Mouse (Mus musculus) fibroblast of lung, adult 2 months (primary cell): ENCODE measurements around the gene Ccser2.

Source experiments
- DNase-seq: peaks from one replicate; pipeline ENCODE4 v3.0.0-alpha.2; 2011; ENCODE audit warnings: low read depth

Gene Ccser2

DNA sequence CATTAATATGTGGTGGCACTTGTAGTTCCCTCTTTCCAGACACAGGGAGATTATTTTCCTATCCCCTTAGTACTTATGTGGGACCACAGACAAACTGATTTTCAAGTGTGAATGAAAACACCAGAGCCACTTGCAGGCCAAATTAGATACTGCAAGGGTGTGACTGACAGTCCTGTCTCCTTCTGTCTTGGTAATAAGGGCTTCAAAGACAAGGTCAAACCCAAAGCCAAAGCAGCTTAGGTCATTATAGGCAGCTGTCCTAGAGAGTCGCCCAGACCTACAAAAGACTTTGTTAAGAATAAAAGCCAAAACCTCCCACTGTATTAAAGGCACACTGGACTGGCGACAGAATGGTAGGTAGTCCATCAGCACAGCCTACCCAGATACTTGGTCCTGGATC, 30.6 kb downstream of the Ccser2 start:
- DNase-seq, result no peak

DNA sequence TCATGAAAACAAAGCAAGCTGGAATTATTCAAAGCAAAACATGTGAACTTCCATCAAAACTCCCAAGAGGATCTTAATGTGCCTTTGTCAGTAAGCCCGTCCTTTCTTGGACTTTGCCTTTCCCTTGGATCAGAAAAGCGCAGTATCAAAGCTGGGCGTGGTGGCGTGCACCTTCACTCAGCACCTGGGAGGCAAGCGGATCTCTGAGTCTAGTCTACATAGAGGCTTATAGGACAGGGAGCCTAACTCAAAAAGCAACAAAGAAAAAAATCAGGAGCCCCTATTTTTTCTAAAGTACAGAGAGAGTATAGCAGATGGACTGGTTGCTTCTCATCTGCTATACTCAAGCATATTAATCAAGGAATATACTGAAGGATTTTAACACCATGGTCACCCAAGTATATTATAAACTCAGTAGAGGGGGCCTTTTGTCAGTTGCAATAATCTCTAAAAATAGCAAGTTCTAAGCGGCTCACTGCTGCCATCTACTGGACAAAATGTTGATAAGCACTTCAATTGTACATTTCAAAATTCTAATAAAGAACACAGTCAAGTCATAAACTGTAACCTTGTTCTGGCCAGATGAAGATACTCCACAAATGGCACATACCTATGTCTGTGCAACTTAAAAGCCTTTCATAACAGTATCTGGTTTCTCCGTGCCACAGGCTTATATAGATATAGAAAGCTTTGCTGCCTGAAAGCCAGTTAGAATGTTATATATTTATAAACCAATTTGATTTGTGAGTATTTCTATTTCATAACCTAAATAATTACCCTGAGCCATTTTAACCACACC, 31.3 kb downstream of the Ccser2 start:
- DNase-seq, result no peak

DNA sequence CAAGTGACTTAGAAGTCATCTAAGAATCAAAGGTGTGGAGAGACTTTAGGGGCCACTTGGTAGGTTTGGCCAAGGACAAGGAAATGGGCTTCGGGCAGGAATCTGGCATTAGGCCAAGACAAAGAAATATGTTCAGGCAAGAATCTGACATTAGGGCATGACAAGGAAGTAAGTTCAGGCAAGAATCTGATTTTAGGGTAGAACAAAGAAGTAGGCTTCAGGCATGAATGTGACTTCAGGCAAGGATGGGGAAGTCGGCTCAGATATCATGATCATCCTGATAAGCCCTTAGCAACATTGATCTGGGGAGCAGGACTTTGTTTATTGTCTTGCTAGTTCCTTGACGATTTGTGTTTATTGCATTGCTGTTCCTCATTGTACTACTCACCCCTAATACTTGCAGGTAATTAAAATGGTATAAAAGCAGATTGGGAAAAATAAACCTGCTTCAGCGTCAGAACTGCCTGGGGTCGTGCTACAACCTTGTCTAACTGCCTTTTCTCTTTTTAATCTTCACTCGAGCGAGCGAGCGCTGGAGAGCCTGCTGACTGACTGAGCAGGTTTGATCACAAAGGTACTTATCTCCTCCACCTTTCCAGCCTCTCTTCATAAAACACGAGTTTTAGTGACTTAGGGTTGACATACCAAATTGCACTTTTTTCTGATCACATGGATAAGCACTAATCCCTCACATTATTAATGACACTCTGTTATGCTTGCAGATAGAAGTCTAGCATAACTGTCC, 35.8 kb downstream of the Ccser2 start:
- no peak for DNase-seq

DNA sequence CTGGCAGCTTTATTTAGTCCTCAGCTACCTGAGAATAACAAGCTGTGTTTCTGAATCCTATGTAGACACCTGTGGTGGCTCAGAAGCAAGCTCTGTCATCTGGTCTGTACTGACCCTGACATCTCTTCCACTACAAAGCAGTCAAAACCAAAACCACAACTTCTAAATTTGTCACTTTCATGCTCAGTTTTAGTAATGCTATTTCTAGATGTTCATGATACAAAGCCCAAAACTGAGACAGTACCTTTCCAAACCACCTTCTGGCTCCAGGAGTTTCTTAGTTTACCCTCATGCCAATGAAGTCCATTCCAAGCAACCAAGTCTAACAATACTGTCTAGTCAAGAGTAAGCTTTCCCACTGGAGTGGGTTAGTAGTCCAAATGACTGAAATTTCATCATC, 36.5 kb downstream of the Ccser2 start:
- DNase-seq, result no peak

DNA sequence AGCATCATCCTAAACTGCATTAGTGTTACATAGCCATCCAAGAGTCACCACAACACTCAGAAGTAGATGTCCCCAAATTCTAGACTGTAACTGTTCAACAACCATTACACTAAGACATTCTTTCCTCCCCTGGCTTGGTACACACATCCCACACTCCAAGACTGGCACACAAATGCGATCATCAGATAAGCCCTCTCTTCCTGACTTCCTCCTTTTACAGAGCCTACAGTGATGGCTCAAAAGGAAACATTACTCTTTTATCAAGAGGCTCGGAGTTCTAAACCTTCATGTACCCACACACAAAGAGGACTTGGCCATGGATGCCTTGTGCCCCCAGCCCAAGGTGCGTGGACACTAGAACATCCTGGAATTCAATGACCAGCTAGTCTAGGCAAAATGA, 45.2 kb downstream of the Ccser2 start:
- DNase-seq, result no peak

DNA sequence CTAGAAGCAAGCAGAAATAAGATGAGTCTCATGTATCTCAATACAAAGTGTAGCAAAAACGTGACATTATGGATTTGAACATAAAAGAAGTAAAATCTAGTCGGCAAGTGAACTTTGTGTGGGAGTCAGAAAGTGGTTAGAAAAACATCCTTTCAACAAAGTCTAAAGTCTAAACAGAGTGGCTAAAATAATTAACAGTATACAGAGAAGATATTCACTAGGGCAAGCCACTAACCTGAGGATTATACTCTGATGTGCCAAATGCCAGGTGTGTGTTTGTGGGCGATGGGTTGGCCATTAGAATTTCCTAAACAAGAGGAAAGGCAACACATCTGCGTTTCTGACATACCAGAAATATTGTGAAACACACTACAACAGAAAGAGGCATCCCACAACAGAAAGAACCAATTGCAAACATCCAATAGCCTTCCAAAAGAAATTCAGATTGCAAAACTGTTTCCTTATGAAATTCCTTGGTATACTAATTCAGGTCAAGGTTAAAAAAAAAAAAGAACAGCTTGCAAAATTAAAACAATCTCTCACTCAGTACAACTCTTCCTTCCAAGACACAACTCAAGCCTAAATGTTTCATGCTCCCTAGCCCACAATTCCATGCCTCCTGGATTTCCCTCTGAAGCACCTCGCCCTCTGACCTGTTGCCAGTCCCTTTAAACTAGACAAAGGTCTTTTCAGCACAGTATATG, 47.1 kb downstream of the Ccser2 start:
- no peak for DNase-seq

DNA sequence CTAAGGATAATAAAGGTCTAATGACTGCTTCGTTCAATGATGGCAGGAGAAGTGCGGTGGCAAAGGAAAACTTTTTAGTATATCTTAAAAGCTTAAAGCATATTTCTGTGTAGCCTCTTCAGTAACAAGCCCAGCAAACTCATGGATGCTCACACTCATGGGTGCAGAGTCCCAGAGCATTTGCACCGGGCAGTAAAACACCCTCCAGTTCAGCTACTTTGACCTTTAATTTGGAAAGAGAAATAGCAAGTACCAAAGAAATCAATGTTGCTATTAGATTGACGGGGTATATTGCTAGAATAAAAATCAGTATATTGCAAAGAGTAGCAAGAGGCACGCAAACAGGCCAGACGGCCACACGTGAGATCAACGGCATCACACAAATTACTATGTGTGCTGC, 48.7 kb downstream of the Ccser2 start:
- no peak for DNase-seq

DNA sequence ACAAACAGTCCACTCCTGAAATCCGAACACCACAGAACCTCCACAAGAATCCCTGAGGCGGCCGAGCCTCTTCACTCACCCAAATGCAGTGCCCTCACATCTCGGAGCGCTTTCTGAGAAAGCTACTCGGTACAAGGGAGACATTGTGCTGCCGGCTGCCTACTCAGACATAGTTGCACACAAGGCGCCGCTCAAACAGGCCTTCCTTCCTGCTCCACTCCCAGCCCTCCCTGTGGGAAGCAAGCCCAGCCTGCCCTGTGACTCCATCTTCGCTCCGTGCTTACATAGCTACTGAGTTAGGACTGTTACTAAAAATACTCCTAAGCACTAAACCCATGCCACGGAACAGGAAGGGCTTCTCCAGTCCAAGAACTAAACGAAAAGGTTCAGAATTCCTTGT, 49.4 kb downstream of the Ccser2 start:
- DNase-seq, result peak; percentile 90

DNA sequence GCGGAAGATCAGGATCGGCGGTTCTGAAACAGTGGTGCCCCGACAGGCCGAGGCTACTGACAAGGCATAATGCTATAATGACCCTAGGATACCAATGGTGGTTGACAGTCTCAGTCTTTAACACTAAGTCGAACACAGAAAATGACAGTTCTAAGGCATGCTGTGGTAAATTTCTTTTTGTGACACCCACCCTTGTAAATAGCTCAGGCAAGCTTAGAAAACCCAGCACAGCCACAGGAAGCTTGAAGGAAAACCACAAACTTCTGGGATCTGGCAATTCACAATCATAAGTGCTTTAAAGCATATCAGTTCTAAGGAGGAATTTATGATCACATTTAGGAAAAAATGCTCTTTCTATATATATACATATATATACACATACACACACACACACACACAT, 53.4 kb downstream of the Ccser2 start:
- no peak for DNase-seq

DNA sequence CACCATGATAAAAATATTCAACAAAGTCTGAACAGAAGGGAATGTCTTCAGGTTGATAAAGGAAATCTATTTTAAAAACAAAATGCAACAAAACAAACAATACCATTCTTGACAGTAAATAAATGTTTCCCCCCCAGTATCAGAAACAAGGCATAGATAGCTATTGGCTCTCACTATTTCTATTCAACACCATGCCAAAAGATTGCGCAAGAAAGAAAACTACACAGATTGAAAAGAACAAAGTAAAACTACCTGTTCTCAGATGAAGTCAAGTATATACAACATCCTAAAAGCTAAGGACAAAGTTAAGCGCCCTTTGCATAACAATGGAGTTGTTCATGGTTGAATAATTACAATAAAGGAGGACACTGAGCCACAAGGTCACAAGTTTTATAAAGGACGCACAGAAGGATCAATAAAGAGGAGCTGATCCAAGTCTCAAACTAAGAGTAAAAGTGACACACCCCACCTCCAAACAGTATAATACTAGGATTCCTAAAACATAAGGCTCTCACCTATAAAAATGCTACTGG, 54.0 kb downstream of the Ccser2 start:
- DNase-seq, result no peak

DNA sequence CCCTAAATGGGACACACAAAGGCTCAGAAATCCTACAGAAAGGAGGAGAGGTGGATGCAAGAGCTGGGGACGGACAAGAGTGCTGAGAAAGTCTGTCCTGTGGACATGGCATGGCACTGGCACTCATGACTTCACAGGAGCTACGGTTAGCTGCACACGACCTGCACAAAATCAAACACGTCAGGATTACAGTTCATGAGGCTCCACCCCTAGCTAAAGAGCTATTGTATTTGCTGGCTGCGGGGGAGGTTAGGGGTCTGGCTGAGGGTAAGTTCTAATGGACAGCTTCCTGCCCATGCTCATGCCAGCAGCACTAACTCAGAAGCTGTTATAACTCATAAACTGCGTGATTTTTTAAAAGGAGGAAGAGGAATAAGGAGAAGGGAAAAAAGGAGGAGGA, 56.8 kb downstream of the Ccser2 start:
- DNase-seq, result no peak

DNA sequence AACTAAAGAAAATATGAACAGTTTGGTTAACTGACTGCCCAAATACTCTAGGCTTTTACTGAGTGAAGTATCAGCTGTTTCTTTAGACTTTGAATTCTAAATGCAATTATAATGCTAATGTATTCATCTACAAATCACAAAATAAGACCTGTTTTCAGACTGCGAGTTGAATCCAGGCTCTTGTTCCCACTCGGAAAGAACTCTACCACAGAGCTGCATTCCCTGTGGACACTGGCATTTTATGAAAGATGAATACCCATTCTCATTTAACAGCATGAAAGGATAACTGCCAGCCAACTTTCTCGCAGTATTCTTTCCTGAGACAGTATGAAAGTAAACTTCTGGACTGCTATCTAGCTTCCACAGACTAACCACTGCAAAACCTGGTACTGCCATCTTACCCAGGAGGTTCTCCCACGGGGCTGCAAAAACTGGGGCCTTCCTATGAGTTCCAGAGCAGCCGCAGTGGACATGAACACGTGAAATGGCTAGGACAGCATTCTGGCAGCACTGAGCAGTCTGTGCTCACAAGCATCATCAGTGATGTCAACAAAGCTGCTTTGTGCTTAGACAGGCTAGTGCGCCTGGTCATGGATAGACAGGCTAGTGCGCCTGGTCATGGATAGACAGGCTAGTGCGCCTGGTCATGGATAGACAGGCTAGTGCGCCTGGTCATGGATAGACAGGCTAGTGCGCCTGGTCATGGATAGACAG, 62.6 kb downstream of the Ccser2 start:
- DNase-seq, result no peak

DNA sequence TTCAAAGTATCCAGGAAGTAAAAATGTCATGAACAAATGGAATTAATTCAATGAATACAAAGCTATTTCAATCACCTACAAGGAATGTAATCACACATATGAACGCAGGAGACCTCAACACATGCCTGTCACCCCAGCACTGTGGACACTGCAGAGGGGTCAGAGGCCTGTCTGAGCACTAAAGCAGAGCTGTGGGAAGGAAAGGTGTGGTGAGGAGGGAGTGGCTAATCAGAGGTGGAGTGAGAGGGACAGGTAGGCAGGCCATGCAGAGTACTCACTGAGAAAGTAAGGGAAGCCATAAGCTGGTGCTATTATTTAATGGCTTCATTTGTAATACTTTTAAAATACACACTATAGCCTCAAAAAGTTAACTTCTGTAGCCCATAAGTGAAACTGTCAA, 64.4 kb downstream of the Ccser2 start:
- no peak for DNase-seq

DNA sequence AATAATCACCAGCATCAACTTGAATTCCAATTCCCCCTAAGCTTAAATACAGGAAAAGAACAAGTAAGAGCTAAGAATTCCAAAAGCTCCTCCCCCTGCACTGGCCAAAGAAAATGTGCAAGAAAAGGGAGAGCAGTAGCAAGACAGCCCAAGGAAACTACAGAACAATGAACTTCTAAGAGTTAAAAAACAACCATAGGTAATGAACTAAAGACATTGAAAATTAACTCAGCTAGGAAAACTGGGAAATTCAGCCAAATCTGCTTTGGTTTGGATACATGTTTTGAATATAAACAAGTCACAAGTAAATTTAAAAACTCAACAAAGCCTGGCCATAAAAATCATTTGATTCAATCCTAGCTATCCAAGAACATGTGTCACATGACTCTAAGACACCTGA, 67.7 kb downstream of the Ccser2 start:
- DNase-seq, result no peak

DNA sequence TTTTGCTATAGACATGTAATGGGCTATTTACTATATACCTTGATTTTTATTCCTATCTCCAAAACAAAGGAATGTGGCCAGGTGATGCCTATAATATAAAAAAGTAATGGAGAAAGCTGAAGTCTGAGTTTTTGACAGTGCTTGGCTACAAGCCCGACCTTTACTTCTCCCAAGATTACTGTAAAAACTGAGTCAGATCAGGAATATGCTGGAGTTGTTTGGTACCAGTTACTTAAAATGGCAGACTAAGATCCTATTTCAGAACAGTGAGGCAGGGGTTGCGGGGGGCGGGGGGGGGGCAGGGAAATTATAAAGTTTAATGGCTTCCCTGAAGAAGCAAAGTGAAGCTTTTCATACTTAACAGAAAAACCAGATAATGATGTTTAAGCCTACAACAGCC, 73.9 kb downstream of the Ccser2 start:
- DNase-seq, result no peak

DNA sequence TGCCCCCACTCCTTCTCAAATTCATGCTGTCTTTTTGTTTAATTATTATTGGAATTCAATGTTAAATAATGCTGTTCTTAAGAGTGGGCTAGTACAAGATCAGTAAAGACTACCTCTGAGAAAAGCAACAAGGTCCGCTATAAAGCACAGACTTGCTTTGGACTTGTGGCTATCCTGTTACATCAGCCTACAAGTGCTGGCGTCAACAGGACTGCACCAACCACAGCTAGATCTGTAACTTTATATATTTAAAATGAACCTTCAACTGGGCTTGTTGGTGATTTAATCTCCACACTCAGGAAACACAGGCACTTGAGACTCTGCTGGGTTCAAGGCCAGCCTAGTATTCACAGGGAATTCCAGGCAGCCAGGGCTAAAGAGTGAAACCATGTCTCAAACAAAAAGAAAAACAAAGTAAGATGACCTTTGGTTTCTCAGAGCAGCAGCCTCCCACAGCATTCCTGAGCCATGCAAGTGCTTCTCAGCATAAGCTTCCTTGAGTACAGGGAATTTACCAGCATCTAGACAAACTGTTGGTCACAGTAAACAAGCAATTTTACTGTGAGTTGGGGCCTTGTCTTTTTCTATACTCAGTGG, 75.7 kb downstream of the Ccser2 start:
- peak; percentile 68 for DNase-seq

DNA sequence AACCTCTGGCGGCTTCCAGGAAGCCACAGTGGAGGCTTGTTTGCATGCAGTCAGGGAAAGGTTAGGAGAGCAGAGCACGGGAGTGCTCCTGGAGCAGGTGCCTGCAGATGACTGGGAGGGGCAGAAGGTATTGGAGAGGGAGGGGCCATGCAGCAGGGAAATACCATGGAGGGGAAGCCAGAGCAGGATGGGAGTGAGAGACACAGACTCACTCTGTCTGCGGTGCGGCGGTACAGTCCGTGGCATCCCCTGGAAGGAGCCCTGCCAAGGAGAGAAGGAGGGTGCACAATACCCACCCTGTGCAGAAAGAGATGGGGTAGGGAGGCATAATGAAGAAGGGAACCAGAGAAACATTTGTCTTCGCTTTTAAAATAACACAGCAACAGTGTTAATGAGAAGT, 78.4 kb downstream of the Ccser2 start:
- no peak for DNase-seq

DNA sequence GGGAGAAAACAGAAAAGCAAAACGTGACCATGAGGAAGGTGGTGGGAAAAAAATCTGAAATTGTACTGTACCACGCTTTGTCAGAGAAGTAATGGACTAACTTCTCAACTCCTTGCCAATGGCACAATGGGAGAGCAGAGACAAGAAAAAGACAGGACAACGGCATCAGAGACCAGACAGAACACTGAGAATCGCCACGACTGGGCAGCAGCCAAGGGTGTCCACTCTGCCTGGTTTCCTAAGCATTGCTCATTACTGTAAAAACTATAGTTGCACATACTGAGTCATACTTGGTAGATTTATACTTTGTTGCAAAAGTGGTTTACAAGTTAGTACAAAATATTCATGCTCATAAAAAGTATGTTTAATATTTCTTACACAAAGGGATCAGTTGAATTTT, 82.9 kb downstream of the Ccser2 start:
- DNase-seq, result no peak

DNA sequence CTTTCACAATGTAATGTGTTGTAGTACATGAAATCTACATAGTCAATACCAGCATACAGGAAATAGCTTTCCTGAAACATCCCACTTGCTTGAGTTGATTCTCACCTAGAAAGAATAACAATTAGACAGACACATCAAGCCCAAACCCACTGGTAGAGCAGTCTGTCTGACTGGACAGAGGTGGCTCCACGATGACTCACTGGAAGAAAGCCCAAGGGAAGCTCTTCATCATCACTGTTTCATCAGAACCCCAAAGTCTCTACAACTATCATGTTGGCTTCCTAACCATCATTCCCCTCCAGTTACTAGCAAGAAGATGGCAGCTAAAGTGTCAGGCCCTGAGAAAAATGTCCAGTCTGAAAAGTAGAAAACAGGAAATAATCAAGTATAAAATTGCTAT, 83.5 kb downstream of the Ccser2 start:
- no peak for DNase-seq

DNA sequence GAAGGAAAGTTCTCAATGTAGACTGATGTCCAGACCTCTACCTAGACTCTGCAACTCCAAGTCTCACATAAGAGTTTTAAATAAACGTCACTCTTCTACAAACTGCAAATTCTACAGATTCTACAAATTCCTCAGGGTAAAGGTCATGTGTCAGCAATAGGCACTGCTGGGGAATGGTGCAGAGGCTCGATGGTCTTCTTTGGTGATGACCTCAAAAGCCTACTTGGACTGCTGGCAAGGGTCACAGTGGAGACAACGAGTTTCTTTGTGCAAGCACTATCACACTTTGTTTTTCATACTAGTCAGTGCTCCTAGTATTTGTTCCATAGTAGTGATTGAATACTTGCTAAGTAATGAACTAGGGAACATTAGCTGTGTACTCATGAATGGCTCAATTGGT, 85.0 kb downstream of the Ccser2 start:
- DNase-seq, result no peak

DNA sequence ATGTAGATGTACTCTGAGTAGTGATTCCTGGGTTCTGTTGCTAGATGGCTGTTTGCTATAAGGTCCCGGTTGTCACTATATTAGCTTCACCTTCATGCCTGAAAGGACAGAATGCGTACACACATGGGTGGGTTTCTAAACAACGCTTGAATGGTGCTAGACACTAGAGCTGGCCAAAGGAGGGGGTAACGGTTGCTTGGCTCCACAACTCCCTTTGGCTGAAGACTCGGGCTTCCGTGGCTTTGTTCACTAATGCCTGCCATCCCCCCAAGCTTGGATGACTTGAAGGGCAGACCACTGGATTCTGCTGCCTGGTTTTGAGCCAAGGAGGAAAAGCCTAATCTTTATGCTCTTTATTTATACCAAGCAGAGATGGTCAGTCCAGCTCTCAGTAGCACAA, 98.3 kb downstream of the Ccser2 start:
- DNase-seq, result no peak
